Mouse (Mus musculus) lung, adult 2 months (tissue): ENCODE measurements at regions not wholly inside any gene's neighbourhood (a gene's known extent, or its start where the extent isn't known, plus 50 kb on each side); places are given as distances from the start of the nearest gene placed in this dataset.

Source experiments
- DNase-seq: peaks from one replicate; pipeline ENCODE4 v3.0.0; 2022
- H3K4me1 ChIP-seq: fragments of 200-500 bp; 2 replicates; pipeline ENCODE4 v1.6.1; 2011; ENCODE audit warnings: low read length; ENCODE audit not compliant: control insufficient read depth, insufficient read depth
- H3K4me3 ChIP-seq: fragments of 200-500 bp; replicated peaks from 2 replicates; pipeline ENCODE3; 2011; ENCODE audit warnings: low read depth, mild to moderate bottlenecking, control low read depth, low read length; ENCODE audit errors: extremely low read depth
- CTCF ChIP-seq: fragments of 200-500 bp; IDR thresholded peaks from 2 replicates; pipeline ENCODE4 v1.5.1; 2011; ENCODE audit warnings: mild to moderate bottlenecking, low read length, control low read depth; ENCODE audit not compliant: insufficient read depth
- POLR2A ChIP-seq: fragments of 200-500 bp; IDR thresholded peaks from 2 replicates; pipeline ENCODE4 v1.6.1; 2011; ENCODE audit warnings: low read depth, mild to moderate bottlenecking, control low read depth, low read length, borderline replicate concordance; ENCODE audit errors: extremely low read depth
- WGBS: fragments of 180-500 bp; shearing (Covaris S2); methylation state at CpG from one replicate; pipeline ENCODE4 v1.1.7; 2018; 5-methylcytosine and 5-hydroxymethylcytosine counted together

DNA sequence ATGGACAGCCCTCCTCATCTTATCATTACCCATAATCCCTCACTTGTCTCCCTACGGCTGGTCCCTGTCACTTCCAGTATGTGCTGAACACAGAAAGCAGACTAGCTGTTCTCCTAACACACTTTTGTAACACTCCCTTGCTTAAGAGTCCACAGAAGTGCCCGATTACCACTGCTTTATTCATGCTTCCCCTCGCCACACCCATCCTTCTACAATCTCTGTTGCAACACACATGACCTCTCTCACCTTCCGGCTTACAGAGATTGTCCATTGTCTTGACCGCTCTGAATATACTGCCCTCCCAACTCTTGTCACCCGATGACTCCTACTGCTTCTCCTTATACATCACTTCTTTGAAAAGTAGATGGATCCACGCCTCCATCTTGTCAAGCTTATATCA, 132.9 kb downstream of the Snx18 start:
- no peak for TF ChIP-seq POLR2A
- TF ChIP-seq CTCF, result no peak
- no peak for DNase-seq
- H3K4me1 ChIP-seq, result peaks cover 20% of the 10 kb centered on the region
- 57% methylated on average over 7 of the region's 7 CpGs for WGBS
- H3K4me3 ChIP-seq, result no peak overlapping the region

DNA sequence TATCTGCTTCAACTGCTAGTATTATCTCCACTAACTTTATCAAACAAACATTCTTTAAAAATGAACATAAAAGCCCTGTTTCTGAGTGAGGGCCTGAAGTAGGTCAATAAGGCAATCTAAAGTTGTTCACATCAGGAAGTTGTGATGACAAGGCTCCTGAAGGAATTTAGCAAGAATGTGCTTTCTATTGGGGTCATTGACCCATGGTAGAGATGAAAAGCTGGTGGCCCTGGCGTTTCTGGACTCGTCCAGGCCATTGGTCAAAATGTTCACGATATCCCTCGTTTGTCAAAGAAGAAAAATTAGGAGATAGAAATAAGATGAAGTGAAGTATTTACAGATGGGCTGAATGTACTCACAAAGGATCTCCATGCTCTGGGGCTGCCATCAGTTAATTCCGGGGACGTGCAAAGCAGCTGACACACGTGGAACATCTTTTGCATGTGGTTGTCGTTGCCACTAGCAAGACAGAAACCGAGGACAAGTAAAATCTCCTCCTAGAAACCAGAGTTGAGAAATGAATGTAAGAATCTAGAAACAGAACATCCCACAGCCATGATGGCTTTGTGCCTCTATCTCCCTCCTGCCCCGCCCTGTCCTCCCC, 134.1 kb downstream of the Snx18 start:
- 53% methylated on average over 10 of the region's 10 CpGs for WGBS
- H3K4me3 ChIP-seq, result no peak overlapping the region
- H3K4me1 ChIP-seq, result peaks cover 13% of the 10 kb centered on the region
- no peak for TF ChIP-seq CTCF
- no peak for TF ChIP-seq POLR2A
- no peak for DNase-seq

DNA sequence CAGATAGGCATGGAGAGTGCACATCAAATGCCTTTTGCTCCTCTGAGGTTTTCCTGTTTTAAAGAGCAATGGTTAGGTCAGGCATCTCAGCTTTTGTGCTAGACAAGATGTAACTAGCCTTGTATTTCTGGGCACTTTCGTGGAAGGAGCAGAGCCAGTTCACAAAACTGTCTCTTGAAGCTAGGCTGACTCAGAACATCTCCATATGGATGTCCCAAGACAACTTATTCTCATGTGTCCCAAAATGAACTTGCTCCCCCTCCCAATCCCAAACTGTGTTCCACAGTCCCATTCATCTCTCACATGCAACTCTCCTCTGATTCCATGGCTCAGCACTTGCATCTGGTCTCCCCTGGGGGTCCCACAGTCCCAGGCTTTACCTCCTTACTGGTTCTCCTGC, 135.5 kb downstream of the Snx18 start:
- peaks cover 13% of the 10 kb centered on the region for H3K4me1 ChIP-seq
- 79% methylated on average over 1 of the region's 1 CpGs for WGBS
- no peak for TF ChIP-seq POLR2A
- no peak for TF ChIP-seq CTCF
- no peak for DNase-seq
- no peak overlapping the region for H3K4me3 ChIP-seq

DNA sequence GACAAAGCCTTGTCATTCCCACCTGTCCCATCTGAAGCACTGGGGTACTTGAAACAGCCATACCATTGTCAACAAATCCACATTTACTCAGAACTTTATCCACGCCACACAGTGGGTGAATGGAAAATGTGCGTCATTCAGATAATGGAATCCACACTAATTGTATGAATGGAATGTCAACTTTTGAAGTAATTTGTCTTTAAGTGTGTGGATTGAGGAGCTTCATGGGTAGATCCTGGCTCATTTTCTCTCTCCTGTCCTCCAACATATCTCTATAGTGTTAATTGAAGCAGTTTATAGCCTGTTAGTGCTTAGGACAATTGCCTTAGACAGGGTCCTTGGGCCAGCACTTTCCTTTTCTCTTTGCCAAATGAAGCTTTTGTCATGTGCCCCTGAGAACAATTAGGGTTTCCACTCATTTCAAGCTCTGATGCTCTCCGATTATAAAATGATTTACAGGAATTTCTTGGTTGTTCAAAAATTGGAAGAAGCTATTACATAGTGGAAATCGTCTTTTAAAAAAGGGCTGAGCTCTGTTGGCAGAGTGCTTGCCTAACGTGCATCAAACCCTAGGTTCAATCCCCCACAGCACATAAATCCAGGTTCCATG, 140.4 kb downstream of the Snx18 start:
- WGBS, result 73% methylated on average over 5 of the region's 5 CpGs
- Histone ChIP-seq H3K4me3 (no peak overlapping the region), H3K4me1 (no peaks in the 10 kb centered on the region)
- no peak for TF ChIP-seq CTCF
- TF ChIP-seq POLR2A, result no peak
- DNase-seq, result no peak

DNA sequence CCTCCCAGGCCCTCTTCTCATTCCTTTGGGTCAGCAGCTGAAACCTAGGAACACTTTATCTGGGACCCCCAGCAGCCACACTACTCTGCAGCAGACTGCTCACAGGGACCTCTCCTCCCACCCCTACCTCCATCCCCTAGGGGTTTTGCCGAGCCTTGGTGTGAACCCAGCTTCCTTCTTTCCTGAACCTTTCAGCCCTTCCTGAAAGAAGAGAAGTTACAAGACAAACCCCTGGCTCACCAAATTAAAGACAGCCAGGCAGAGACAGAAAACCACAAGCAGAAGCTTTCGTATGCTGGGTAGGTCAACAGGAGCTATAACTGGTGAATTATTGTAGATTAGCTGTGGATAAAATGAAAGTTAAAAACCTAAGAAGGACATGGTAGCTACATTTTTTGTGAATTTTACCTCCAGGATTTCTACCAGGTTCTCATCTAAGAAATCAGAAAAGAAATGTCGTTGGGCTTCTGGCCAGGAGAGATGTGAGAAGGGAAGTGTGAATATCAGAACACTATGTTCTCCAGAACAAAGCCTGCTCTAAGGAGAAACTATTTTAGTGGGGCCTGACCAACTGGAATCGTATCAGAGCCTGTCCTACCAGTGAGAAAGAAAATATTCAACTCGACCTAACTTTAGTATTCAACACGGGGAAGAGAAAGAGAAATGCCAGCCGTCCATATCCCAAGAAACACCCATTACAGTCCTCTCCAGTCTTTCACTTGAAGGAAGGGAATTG, 147.4 kb downstream of the Snx18 start:
- DNase-seq, result no peak
- Histone ChIP-seq H3K4me1 (no peaks in the 10 kb centered on the region), H3K4me3 (no peak overlapping the region)
- TF ChIP-seq POLR2A, result no peak
- TF ChIP-seq CTCF, result no peak
- 62% methylated on average over 7 of the region's 7 CpGs for WGBS

DNA sequence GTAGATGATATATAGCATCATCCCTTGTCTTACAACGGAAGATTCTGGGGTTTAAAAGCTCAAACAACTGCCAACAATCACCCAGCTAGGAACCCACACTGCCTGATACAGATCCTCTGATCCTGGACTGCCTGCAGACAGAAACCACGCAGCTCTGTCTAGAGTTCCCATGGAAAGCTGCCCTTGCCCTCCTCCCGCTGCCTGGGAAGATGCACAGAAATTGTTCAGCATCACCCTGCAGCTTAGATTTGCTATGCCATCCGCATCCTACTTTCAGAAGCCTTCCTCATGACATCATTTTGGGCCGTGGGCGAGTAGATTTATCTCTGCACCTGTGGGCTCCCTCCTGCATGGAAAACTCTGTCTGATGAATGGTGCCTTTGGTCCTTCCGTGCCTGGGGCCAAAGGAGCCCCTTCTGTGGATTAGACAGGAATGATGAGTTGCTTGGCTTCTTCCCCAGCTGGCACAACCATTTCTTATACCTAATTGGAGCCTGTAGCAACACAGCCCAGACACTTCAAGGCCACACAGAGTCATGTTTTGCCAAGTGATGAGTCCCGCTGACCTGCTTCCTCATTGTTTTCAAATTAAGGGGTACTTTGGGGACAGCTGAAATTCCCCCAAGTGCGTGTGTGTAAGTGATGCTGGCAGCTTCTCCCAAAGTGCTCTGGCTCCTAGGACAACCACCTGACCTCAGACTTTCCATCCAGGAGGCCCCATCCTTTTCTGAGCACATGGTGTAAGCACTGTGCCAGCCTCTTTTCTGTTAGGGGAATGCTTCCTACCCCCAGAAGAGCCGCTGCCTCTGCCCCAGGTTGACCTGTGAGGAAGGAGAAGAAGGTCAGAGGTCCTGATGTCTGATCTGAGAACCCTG, 153.9 kb downstream of the Snx18 start:
- WGBS, result 73% methylated on average over 10 of the region's 10 CpGs
- Histone ChIP-seq H3K4me1 (no peaks in the 10 kb centered on the region), H3K4me3 (no peak overlapping the region)
- TF ChIP-seq CTCF, result no peak
- no peak for TF ChIP-seq POLR2A
- no peak for DNase-seq

DNA sequence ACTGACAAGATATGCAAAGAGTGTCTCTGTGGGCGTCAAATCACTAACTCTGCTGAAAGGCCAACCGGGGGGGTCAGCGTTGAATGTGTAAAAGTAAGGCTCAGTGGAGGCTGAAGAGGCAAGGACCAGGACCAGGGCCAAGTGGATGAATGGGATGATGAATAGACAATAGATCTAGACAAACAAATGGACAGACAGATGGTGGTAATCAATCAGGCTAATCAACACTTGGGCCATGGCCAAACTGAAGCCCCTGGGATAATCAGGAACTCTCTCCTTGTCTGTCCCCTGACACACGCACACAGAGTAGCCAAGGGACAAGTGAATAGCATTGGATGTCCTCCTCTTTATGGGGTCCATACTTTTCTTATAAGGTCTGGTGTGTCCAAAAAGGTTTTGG, 154.9 kb downstream of the Snx18 start:
- no peak for TF ChIP-seq POLR2A
- no peak for TF ChIP-seq CTCF
- H3K4me1 ChIP-seq, result no peaks in the 10 kb centered on the region
- WGBS, result 67% methylated on average over 4 of the region's 4 CpGs
- no peak overlapping the region for H3K4me3 ChIP-seq
- no peak for DNase-seq

DNA sequence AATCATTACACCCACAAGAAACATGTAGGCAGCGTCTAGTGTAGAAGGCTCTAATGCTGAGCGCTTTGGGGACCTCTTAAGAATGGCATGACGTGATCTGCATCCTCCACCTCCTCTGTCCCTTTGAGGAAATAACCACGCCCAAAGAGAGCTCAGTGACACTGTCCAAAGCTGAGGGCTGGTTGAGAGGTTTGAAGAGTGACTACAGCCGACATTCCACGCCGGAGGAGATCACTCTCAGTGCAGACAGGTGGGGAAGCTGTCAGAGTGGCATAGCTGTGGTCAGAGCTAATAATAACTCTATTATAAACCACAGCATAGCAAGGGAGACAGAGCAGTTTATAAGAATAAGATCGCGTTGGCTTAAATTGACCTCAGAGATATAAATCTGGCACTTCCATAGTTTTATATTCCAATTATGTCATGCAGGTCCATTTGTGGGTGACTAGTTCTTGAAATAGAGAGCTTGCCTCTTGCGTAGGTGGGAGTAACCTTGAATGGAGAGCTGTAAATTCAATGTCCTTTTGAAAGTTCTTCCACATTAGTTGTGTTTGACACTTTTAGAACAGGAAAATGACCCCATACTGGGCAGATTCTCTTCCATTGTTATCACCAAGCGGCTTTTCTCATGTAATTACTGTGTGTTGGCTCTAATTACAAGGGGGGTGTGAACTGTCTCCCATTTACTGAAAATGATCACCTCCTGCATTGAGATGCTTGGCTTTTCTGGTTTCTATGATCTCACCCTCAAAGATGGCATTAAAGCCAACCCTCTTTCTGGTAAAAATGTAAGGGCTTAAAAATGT, 161.7 kb downstream of the BC067074 start:
- H3K4me1 ChIP-seq, result no peaks in the 10 kb centered on the region
- TF ChIP-seq POLR2A (no peak), CTCF (no peak)
- 33% methylated on average over 11 of the region's 11 CpGs for WGBS
- no peak for DNase-seq
- no peak overlapping the region for H3K4me3 ChIP-seq
